Mouse (Mus musculus): ENCODE measurements around the gene Mag. TPM values are rescaled to one million over a fixed set of nuclear protein-coding genes. Genes with fewer than 3 reads are reported as not detected.

Gene Mag
- polyA plus RNA-seq, 1 experiment from 2014 or later: 0.08 TPM

- Histone ChIP-seq H3K4me1 (replicated peaks; ENCODE audit: control insufficient read depth, insufficient read depth, low read length) (no peaks in the 10 kb centered on the region), H3K36me3 (ENCODE audit: control insufficient read depth, insufficient read depth, low read length) (no peaks in the 10 kb centered on the region), H3K27me3 (replicated peaks; ENCODE audit: control insufficient read depth, insufficient read depth, low read length) (no peaks in the 10 kb centered on the region), H3K4me3 (ENCODE audit: low read depth, low read length) (no peak overlapping the region), H3K9ac (ENCODE audit: low read depth, low read length) (no peak overlapping the region), H3K4me2 (no peak overlapping the region), H3K9me3 (ENCODE audit: control insufficient read depth, low read length) (no peaks in the 10 kb centered on the region), H3K27ac (ENCODE audit: low read depth, low read length) (no peak overlapping the region)
- DNase-seq (ENCODE audit: low spot score): no peak
- no peak for ATAC-seq (replicated peaks; ENCODE audit: low FRiP score)
- 82% methylated on average over 9 of the region's 9 CpGs for WGBS
Observed at GRCm38 (mm10) chr7:30891746-30892145, 22.9 kb downstream of the Mag start.

DNA sequence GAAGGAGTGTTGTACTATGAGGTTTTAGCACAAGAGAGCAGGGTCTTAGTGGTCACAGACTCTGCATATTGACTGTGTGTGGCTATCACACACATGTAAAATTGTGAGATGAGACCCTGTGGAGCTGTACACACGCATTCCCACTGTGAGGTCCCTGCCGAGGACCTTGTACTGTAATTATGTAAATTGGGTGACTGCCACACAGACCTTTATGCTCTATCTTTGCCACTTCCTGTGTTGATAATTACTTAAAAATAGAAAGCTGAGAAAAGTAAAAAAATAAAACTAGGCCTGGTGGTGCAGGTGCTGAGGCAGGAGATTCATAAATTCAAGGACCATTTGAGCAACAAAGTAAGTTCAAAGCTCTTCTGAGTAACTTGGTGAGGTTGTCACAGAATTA is 24.0 kb downstream of the Mag start:
- DNase-seq (ENCODE audit: low spot score) (no peak), ATAC-seq (replicated peaks; ENCODE audit: low FRiP score) (no peak)
- Histone ChIP-seq H3K9me3 (ENCODE audit: control insufficient read depth, low read length) (no peaks in the 10 kb centered on the region), H3K9ac (ENCODE audit: low read depth, low read length) (no peak overlapping the region), H3K36me3 (ENCODE audit: control insufficient read depth, insufficient read depth, low read length) (no peaks in the 10 kb centered on the region), H3K4me3 (ENCODE audit: low read depth, low read length) (no peak overlapping the region), H3K27me3 (replicated peaks; ENCODE audit: control insufficient read depth, insufficient read depth, low read length) (no peaks in the 10 kb centered on the region), H3K27ac (ENCODE audit: low read depth, low read length) (no peak overlapping the region), H3K4me1 (replicated peaks; ENCODE audit: control insufficient read depth, insufficient read depth, low read length) (no peaks in the 10 kb centered on the region), H3K4me2 (no peak overlapping the region)
- 49% methylated on average over 2 of the region's 2 CpGs for WGBS

- WGBS: 82% methylated on average over 7 of the region's 7 CpGs
- no peak for ATAC-seq (replicated peaks; ENCODE audit: low FRiP score)
- Histone ChIP-seq H3K27ac (ENCODE audit: low read depth, low read length) (no peak overlapping the region), H3K27me3 (replicated peaks; ENCODE audit: control insufficient read depth, insufficient read depth, low read length) (no peaks in the 10 kb centered on the region), H3K4me1 (replicated peaks; ENCODE audit: control insufficient read depth, insufficient read depth, low read length) (no peaks in the 10 kb centered on the region), H3K4me3 (ENCODE audit: low read depth, low read length) (no peak overlapping the region), H3K9me3 (ENCODE audit: control insufficient read depth, low read length) (no peaks in the 10 kb centered on the region), H3K4me2 (no peak overlapping the region), H3K9ac (ENCODE audit: low read depth, low read length) (no peak overlapping the region), H3K36me3 (ENCODE audit: control insufficient read depth, insufficient read depth, low read length) (no peaks in the 10 kb centered on the region)
- DNase-seq (ENCODE audit: low spot score): no peak
Observed at GRCm38 (mm10) chr7:30888786-30889185, 25.9 kb downstream of the Mag start.

DNA sequence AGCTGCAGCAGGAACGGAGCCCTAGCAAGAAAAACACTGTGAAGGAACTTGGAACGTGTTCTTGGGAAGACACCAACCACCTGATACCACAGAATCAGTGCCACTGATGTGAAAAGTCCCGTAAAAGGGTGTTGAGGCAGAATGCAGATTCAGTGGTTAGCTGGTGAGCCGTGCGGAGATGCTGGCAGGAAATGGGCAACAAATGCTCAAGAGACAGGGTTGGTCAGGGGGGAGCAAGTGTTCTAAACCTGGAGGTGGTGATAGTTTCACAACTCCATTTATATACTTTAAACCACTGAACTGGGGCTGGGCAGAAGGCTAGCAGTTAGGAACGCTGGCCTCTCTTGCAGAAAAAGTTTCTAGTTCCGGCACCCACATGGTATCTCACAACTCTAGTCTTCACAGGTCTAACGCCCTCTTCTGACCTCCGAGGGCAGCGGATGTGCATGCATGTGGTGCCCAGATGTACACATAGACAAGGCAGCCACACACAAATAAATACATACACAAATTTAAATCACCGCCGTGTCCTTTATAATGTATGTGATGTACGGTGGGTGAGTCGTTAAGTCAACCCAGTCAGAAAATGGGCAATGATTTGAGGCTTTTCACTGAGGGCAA is 27.0 kb downstream of the Mag start:
- DNase-seq (ENCODE audit: low spot score) (no peak), ATAC-seq (replicated peaks; ENCODE audit: low FRiP score) (no peak)
- no peak overlapping the region for H3K4me2 ChIP-seq
- H3K9ac ChIP-seq (ENCODE audit: low read depth, low read length): no peak overlapping the region
- H3K9me3 ChIP-seq (ENCODE audit: control insufficient read depth, low read length): no peaks in the 10 kb centered on the region
- 76% methylated on average over 14 of the region's 14 CpGs for WGBS
- no peaks in the 10 kb centered on the region for H3K36me3 ChIP-seq (ENCODE audit: control insufficient read depth, insufficient read depth, low read length)
- H3K27me3 ChIP-seq (replicated peaks; ENCODE audit: control insufficient read depth, insufficient read depth, low read length): no peaks in the 10 kb centered on the region
- no peaks in the 10 kb centered on the region for H3K4me1 ChIP-seq (replicated peaks; ENCODE audit: control insufficient read depth, insufficient read depth, low read length)
- no peak overlapping the region for H3K4me3 ChIP-seq (ENCODE audit: low read depth, low read length)
- no peak overlapping the region for H3K27ac ChIP-seq (ENCODE audit: low read depth, low read length)

DNA sequence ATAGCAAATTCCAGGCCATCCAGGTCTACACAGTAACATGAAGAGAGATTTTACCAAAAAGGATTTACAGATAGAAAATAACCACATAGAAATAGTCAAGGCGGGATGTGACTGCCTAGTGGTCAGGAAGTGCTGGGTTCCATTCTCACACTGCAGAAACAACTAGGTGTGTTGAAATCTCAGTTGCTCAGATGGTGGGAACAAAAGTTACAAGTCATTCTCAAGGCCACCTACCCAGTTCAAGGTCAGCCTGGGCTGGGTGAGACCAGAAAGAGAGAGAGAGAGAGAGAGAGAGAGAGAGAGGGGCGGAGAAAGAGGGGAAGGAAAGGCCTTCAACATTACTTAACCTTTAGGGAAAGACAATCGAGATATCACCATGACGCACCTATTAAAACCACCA is 27.8 kb downstream of the Mag start:
- Histone ChIP-seq H3K9ac (ENCODE audit: low read depth, low read length) (no peak overlapping the region), H3K27me3 (replicated peaks; ENCODE audit: control insufficient read depth, insufficient read depth, low read length) (no peaks in the 10 kb centered on the region), H3K27ac (ENCODE audit: low read depth, low read length) (no peak overlapping the region), H3K4me2 (no peak overlapping the region), H3K9me3 (ENCODE audit: control insufficient read depth, low read length) (no peaks in the 10 kb centered on the region), H3K4me1 (replicated peaks; ENCODE audit: control insufficient read depth, insufficient read depth, low read length) (no peaks in the 10 kb centered on the region), H3K36me3 (ENCODE audit: control insufficient read depth, insufficient read depth, low read length) (no peaks in the 10 kb centered on the region), H3K4me3 (ENCODE audit: low read depth, low read length) (no peak overlapping the region)
- DNase-seq (ENCODE audit: low spot score) (no peak), ATAC-seq (replicated peaks; ENCODE audit: low FRiP score) (no peak)
- 84% methylated on average over 4 of the region's 4 CpGs for WGBS

GRCm38 (mm10) chr7:30884047-30884446 is 30.6 kb downstream of the Mag start:
- H3K9me3 ChIP-seq (ENCODE audit: control insufficient read depth, low read length): no peaks in the 10 kb centered on the region
- no peak overlapping the region for H3K4me2 ChIP-seq
- H3K4me3 ChIP-seq (ENCODE audit: low read depth, low read length): no peak overlapping the region
- H3K27me3 ChIP-seq (replicated peaks; ENCODE audit: control insufficient read depth, insufficient read depth, low read length): no peaks in the 10 kb centered on the region
- H3K9ac ChIP-seq (ENCODE audit: low read depth, low read length): no peak overlapping the region
- ATAC-seq (replicated peaks; ENCODE audit: low FRiP score): no peak
- no peaks in the 10 kb centered on the region for H3K4me1 ChIP-seq (replicated peaks; ENCODE audit: control insufficient read depth, insufficient read depth, low read length)
- H3K36me3 ChIP-seq (ENCODE audit: control insufficient read depth, insufficient read depth, low read length): no peaks in the 10 kb centered on the region
- no peak for DNase-seq (ENCODE audit: low spot score)
- no peak overlapping the region for H3K27ac ChIP-seq (ENCODE audit: low read depth, low read length)

- DNase-seq (ENCODE audit: low spot score) (no peak), ATAC-seq (replicated peaks; ENCODE audit: low FRiP score) (no peak)
- no peak overlapping the region for H3K4me2 ChIP-seq
- H3K9ac ChIP-seq (ENCODE audit: low read depth, low read length): no peak overlapping the region
- no peaks in the 10 kb centered on the region for H3K27me3 ChIP-seq (replicated peaks; ENCODE audit: control insufficient read depth, insufficient read depth, low read length)
- H3K27ac ChIP-seq (ENCODE audit: low read depth, low read length): no peak overlapping the region
- whole genome bisulfite sequencing: 71% methylated on average over 3 of the region's 3 CpGs
- no peak overlapping the region for H3K4me3 ChIP-seq (ENCODE audit: low read depth, low read length)
- no peaks in the 10 kb centered on the region for H3K36me3 ChIP-seq (ENCODE audit: control insufficient read depth, insufficient read depth, low read length)
- no peaks in the 10 kb centered on the region for H3K9me3 ChIP-seq (ENCODE audit: control insufficient read depth, low read length)
- H3K4me1 ChIP-seq (replicated peaks; ENCODE audit: control insufficient read depth, insufficient read depth, low read length): no peaks in the 10 kb centered on the region
Observed at GRCm38 (mm10) chr7:30881367-30881766, 33.3 kb downstream of the Mag start.

- no peaks in the 10 kb centered on the region for H3K4me1 ChIP-seq (replicated peaks; ENCODE audit: control insufficient read depth, insufficient read depth, low read length)
- no peak within 1 kb of the TSS for H3K4me3 ChIP-seq (ENCODE audit: low read depth, low read length)
- no peaks in the 10 kb centered on the region for H3K9me3 ChIP-seq (ENCODE audit: control insufficient read depth, low read length)
- H3K4me2 ChIP-seq: no peak within 1 kb of the TSS
- WGBS: 40% methylated on average over 7 of the region's 7 CpGs
- DNase-seq (ENCODE audit: low spot score): no peak
- no peaks in the 10 kb centered on the region for H3K36me3 ChIP-seq (ENCODE audit: control insufficient read depth, insufficient read depth, low read length)
- no peak within 1 kb of the TSS for H3K9ac ChIP-seq (ENCODE audit: low read depth, low read length)
- no peaks in the 10 kb centered on the region for H3K27me3 ChIP-seq (replicated peaks; ENCODE audit: control insufficient read depth, insufficient read depth, low read length)
- H3K27ac ChIP-seq (ENCODE audit: low read depth, low read length): no peak within 1 kb of the TSS
- ATAC-seq (replicated peaks; ENCODE audit: low FRiP score): no peak
Observed at GRCm38 (mm10) chr7:30880176-30880575, 34.5 kb downstream of the Mag start, which contains the start of gene Cd22. TSS of gene Cd22 (minus strand) at chr7:30880342.

- H3K9me3 ChIP-seq (ENCODE audit: control insufficient read depth, low read length): no peaks in the 10 kb centered on the region
- DNase-seq (ENCODE audit: low spot score): no peak
- no peak overlapping the region for H3K27ac ChIP-seq (ENCODE audit: low read depth, low read length)
- H3K4me3 ChIP-seq (ENCODE audit: low read depth, low read length): no peak overlapping the region
- ATAC-seq (replicated peaks; ENCODE audit: low FRiP score): no peak
- no peaks in the 10 kb centered on the region for H3K36me3 ChIP-seq (ENCODE audit: control insufficient read depth, insufficient read depth, low read length)
- H3K4me2 ChIP-seq: no peak overlapping the region
- no peaks in the 10 kb centered on the region for H3K4me1 ChIP-seq (replicated peaks; ENCODE audit: control insufficient read depth, insufficient read depth, low read length)
- no peak overlapping the region for H3K9ac ChIP-seq (ENCODE audit: low read depth, low read length)
- peaks cover 1% of the 10 kb centered on the region; the same call in 1 of the 2 replicates for H3K27me3 ChIP-seq (replicated peaks; ENCODE audit: control insufficient read depth, insufficient read depth, low read length)
- WGBS: 74% methylated on average over 6 of the region's 6 CpGs
Observed at GRCm38 (mm10) chr7:30878950-30879349, 35.7 kb downstream of the Mag start.

All from liver, embryonic 11.5 days (tissue).